Mouse (Mus musculus) CH12F3 (cell line): ENCODE data around the gene Fancf.

Experiments used
- in situ Hi-C: fragments of 300-500 bp; cut with MboI; formaldehyde crosslinking; loops from 2 replicates; pipeline ENCODE4 v1.14.3; 2020; ENCODE audit warnings: low sequenced_read_pairs

Gene Fancf

DNA sequence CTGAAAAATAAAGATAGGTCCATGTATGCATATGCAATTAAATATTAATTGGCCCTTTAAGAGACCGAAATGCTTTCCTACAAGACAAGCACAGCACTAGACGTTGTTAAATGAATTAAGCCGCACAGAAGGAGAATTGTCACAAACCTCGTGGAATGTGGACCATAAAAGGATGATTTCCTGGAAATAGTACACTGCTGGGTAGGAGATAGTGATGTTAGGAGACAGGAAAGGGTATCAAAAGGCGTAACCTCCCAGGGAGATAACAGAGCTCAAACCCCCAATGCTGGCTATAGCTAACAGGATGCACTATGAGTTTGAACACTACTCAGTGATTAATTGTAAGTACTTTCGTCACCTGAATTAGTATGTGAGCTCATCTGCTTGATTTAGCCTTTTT is 11.2 kb downstream of the Fancf start:
- in situ Hi-C loops = no loop called here

DNA sequence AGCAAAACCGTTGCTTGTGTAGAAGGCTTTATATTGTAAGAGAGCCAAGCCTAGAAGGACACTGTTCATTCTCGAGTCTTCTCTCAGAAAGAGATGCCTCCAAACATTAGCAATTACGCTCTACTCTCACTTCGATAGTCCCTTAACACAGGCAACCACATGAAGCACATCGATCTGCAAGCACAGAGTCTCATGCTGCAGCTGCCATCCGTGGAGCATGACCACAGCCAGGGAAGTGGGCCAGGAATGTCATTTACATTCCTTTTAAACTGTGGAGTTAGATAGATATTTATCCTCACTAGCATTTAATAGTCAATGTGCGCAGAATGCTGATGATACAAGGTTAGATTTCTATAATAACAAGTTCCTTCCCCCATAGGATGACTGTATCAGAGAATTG is 21.6 kb downstream of the Fancf start:
- in situ Hi-C loops = no loop called here

DNA sequence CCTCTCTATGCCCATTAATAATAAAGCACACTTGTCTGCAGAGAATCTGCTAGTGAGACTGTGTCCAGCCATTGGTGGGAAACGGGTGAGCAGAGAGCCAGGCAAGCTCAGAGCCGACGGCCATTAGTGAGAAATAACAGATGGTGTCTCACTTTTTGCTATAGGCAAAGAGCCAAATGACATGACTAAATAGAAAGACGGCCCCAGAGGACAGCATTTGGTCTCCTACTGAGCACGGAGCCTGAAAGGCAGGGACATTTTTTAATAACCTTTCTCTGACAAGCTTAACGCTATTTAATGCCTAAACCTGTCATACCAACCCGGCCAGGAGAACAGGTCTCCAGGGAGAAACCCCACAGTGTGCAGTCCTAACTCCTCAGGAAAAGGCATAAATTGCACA is 30.1 kb downstream of the Fancf start:
- in situ Hi-C loops = no loop called here

DNA sequence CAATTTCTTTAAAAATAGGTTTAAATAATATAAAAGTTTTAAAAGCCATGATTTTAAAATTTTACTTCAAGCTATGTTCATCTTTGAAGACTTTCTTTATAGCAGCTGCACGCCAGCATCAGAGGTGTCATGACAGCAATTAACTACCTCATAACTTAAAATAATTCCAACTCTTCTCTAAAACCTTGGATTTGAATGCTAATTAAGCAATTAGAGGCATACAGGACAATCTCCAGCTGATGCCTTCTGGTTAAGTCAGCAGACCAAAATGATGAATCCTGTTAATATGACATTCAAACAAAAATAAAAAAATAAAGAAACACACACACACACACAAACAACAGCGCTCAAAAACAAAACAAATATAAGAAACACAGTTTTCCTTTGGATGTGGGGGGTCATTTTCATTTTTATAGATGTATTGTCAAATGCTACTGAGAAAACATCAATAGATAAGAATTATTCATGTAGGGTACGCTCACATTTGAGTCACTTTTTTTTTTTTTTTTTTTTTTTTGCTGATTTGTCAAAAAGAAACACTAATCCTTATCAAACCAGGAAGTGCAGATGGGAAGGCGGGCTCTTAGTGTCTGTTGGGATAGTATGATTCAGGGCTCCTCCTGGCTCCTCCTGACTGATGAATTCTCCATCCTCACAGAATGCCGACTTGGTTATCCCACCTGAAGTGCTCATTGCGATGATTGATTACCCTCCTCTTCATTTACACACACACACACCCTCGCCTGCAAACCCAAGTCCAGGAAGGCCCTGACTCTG is 38.3 kb downstream of the Fancf start:
- in situ Hi-C loops = no loop called here

DNA sequence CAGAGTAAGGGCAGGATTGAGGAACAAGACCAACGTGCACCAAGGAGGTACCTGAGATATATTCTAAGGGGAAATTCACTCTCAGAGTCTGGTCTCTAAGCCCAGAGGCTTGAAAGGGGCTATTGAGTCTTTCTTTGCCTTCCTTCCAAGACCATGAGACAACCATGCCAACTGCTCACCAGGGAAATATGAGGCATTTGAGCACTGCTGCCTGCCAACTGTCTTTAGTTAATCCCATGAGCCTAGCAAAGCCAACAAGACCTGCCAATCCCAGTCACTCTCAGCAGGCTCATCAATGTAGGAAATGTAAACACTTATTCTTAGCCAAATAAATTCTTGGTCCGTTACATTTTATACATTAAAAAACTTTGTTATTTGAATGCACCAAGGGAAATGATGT is 40.6 kb downstream of the Fancf start:
- in situ Hi-C loops = no loop called here

DNA sequence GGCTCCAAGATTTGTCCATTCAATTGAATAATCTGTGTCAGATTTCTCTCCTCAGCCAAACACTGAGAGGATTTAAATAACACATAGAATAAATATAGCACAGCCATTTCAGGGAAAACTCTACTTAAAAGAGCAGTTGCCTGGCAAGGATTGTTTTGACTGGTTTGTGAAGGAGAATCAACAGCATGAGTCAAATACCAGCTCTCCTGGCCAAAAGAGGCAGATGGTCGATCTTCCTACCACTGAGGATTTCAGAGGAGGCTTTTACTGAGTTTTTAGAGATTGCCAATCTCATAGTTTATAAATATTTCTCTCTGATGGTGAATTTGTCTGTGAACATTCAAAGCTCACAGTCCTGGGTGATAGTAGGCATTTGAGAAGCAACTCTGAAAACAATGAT is 42.2 kb downstream of the Fancf start:
- in situ Hi-C loops = no loop called here

DNA sequence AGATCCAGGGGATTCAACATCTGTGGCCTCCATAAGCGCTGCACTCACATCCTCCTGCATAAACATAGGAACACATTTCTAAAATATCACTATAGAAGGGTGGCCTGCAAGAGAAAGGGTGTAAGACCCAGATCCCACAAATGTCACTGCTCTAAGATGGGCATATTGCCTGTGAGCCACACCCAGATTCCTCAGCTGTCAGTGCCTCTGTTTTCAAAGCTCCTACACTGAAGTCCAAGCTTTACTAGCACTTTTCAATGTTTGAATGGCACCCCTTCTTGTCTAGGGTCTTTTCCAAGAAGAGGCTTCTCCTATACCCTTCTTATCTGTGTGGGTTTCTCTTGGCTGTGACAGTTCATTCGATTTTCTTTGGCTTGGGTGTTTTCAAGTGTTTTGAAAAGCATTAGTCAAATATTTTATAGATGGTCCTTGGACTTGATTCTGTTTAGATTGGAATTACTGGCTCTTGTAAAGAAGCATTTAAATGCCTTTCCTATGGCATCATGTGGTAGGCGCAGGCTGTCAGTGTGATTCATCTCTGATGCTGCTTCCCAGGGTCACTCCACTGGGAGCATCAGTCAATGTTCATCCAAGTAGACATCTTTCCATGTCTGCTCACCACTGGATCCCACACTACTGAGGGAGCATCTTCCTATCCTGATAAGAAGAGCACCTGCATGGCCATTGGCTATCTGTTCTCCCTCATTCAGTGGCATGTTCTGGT is 43.7 kb downstream of the Fancf start:
- in situ Hi-C loops = no loop called here

DNA sequence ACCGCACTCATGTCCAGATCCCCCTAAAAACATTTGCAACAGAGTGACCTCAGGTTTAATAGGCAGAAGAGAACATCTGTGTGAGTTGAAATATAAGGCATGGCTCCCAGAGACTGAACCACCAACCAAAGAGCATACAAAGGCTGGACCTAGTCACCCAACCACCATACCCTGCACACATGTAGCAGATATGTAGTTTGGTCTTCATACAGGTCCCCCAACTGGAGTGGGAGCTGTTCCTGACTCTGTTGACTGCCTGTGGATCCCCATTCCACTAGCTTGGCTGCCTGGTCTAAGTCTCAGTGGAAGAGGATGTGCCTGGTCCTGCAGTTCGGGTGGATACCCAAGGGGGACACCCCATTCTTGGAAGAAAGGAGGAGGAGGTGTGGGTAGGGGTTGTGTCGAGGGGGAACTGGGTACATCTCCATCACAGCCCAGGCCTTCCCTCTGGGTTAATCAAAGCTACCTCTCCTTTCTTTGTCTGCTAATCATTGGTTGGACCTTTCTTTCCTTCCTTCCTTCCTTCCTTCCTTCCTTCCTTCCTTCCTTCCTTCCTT is 45.7 kb downstream of the Fancf start:
- in situ Hi-C loops = no loop called here

DNA sequence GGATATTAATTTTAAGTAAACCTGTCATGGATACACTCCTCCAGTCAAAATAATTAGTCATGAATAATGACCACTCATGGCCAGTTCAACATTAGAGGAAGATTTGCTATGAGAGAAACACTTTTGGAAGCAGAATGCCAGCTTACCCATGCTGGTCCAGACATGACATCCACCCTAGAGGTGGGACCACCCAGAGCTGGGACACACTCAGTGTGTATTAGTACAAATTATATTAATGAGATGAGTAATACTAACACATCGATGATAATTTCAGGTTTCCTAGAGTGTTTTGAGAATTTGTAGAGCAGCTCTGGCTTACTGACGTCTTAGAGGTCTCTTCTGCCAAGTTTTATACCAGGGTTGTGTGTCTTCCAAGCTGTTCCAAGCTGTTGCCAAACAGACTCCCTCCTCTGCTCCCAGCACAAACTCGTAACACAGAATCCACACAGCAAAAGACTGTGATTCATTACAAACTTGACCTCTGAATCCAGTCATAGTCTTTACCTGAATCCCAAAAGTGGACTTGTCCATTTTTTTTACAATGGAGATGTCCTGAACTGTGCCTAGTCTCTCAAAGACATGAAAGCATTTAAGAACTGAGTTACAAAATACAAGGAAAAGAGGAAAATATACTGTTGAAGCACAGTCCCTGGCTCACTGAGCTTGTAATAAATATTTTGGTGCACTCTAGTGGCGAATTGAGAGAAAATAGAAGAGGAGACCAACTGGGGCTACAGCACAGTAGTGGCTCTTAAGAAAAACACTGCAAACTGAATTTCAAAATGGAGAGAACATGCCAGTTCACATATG is 46.4 kb downstream of the Fancf start:
- in situ Hi-C loops = no loop called here
